Mouse (Mus musculus): ENCODE data around the gene Pop5.

Gene Pop5

DNA sequence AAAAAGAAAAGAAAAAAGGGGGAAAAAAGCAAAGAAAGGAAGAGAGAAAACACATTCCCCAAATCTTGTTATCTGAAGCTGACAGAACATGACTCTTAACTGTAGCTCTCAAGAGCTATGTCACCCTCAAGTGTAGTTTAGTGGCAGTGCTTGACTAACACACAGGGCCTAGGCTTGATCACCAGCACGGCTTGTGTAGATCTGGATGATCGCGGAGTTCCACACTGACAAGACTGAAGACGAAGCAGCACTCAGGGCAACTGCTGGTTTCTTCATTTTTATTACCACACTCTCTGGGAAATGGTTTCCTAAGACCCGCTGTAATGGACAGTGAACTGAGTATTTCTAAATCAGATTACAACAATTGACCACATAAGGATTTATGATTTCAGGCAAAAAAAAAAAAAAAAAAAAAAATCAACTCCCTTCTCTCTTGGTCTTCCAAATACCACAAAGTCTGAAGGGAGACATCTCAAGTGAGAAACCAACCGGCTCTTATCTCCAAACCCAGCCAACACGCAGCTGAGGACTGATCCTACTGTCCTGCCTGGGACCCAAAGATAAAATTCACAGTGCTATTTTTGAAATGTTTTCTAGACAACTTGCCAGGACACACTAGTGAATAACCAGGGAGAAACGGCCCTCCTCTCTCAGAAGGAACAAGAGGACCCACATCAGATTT, 31.3 kb downstream of the Pop5 start:
- DNase-seq, result no peak

- DNase-seq, result no peak
Observed at GRCm38 (mm10) chr5:115267469-115268045, 31.9 kb downstream of the Pop5 start.

DNA sequence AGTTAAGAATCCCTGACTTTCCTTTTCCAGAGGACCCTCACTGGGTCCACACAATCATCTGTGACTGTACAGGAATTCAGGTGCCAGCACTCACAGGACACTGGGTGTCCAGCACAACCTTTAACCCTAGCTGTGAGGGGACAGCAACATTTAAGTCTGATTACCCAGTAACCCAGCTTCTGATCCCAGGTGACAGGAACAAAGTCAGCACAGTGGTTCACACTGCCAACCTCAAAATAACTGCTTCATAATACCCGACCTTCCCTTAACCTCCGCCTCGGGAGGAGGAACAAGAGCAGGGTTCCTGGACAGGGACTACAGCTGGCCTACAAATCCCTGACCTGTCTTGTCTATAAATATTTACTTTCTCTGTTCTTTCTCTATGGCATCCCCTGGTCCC, 32.6 kb downstream of the Pop5 start:
- no peak for DNase-seq

GRCm38 (mm10) chr5:115269969-115270368, 34.3 kb downstream of the Pop5 start:
- DNase-seq, result no peak

- peak; percentile 37 to 46 for DNase-seq
Observed at GRCm38 (mm10) chr5:115271931-115272811, 36.5 kb downstream of the Pop5 start.

- peak; percentile 91 to 95 for DNase-seq
Observed at GRCm38 (mm10) chr5:115272812-115273548, 37.3 kb downstream of the Pop5 start, which contains the start of gene Rnf10. Gene Rnf10 (minus strand): TSS chr5:115272898.

DNA sequence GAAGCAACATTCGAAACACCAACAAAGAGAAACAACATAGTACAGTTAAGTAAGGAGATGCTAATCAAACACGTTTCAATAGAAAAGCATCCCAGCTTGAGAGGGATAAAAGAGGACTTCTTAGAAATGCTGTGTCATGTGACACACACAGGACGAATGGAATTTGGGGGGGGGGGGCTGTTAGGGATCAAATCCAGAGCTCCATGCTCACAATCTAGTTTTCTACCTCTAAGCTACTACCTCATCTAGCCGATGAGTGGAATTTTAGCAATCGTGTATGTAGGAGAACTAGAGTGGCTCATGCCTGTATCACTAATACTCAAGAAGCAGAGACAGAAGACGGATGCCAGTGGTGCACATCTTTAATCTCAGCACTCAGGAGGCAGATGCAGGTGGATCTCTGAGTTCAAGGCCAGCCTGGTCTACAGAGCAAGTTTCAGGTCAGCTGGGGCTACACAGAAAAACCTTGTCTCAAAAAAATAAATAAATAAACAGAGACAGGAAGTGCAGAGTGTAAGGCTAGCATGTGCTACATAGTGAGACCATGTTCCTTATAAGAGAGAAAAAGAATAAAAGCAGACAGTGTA, 38.0 kb downstream of the Pop5 start:
- DNase-seq, result no peak

GRCm38 (mm10) chr5:115274353-115274752, 38.7 kb downstream of the Pop5 start:
- DNase-seq, result no peak

DNA sequence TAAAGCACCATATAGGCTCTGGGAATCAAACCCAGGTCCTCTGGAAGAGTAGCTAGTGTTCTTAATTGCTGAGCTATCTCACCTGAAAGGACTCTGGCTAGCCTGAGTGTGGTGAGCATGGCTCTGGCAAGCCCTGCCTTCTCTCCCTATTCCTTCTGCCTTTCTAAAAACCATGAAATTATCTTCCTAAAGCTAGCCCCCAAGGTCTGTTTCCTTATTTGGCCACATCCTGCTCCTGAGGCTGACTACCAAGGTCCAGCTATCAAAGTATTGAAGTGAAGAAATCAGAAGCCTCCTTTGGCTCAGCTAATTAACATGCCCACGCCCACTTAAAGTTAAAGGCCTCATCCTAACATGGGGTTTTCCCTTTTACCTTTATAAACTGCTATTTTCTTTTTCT, 39.1 kb downstream of the Pop5 start:
- no peak for DNase-seq

GRCm38 (mm10) chr5:115275998-115276397, 40.4 kb downstream of the Pop5 start:
- peak in 1 of 2 experiments; percentile 11 for DNase-seq

DNA sequence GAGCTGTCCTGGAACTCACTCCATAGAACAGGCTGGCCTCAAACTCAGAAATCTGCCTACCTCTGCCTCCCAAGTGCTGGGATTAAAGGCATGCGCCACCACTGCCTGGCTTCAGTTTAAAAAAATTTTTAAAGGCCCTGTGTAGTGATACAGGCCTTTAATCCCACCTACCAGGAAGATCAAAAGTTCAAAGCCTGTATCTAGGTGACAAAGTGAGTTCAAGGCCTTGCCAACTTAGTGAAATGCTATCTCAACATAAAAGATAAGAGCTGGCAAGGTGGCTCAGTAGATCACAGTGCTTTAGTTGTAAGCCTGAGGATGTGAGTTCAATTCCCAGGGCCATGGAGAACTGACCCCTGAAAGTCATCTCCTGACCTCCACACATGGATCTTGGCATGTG, 42.4 kb downstream of the Pop5 start:
- no peak for DNase-seq

DNA sequence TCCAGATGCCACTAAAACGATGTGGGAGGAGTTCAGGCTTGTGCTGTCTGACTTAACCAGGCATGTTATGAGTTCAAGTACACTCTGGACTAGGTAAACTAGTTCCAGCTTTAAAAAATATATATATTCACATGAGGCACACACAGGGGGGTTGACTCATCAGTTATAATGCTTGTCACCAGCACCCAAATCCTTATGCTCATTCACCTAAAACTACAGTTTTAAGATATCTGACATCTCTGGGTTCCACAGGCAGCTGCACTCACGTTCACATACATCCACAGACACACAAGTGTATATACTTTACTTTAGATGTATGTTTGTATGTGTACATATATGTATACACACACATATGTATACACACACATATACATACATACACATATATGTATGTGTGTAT, 43.1 kb downstream of the Pop5 start:
- no peak for DNase-seq

DNA sequence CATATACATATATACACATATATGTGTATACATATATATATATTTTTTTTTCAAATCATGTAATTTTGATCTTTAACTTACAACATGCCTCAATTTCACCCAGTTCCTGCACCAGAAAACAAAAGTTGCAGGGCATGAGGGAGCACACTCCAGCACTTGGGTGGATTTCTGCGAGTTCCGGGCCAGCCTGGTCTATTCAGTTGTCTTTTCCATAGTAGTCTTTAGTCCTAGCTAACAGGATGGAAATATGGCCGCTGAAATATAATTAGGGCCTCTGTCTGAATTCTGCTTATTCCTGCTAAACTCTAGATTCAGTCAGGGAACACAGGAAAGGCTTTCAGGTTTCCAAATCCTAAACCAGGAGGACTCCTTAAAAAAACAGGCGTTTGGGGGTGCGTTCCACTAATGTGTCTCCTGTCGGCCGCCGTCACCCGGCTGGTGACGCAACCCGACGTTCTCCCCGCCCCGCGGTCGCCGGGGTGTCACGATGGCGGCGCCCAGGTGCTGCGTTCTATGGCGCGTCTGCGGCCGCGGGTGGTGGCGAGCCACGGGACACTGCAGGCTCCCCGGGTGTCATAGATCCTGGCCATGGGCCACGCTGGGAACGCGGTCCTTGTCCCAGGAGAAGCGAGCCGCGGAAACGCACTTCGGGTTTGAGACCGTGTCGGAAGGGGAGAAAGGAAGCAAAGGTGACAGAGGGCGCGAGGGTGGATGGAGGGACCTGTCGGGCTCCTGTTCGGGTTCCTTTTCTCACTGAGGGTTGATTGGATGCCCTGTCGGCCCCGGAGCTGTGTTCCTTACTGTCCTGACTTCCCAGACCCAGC, 43.8 kb downstream of the Pop5 start, which contains the start of gene Coq5:
Gene Coq5 (plus strand): TSS at position 441 of the 824 bp plus-strand sequence.
- peak; percentile 70 to 74 for DNase-seq

GRCm38 (mm10) chr5:115280050-115280687, 44.5 kb downstream of the Pop5 start:
- DNase-seq, result peak in 1 of 2 experiments; percentile 47

GRCm38 (mm10) chr5:115284735-115285134, 49.1 kb downstream of the Pop5 start:
- DNase-seq, result no peak

GRCm38 (mm10) chr5:115294173-115294572, 58.5 kb downstream of the Pop5 start:
- no peak for DNase-seq

Data from thymus, adult 18-20 months (tissue).